Mouse (Mus musculus) left cerebral cortex, adult 8-10 months (tissue): Measurements from ENCODE around the gene Slc12a3. TPM values are rescaled to one million over a fixed set of nuclear protein-coding genes. Genes with fewer than 3 reads are reported as not detected.

Experiments
- DNase-seq, 2 experiments: peaks; one replicate each; pipeline ENCODE4 v3.0.0; 2022; ENCODE audit warnings: low spot score in 2 of 2
- total RNA-seq, 4 experiments: library from RNA; stranded (reverse); gene quantifications; 2 replicates each; pipeline ENCODE4 v1.2.4; 2022

Gene Slc12a3
- under 1 TPM; 0.20 to 0.57 (median 0.48) TPM for total RNA-seq

DNA sequence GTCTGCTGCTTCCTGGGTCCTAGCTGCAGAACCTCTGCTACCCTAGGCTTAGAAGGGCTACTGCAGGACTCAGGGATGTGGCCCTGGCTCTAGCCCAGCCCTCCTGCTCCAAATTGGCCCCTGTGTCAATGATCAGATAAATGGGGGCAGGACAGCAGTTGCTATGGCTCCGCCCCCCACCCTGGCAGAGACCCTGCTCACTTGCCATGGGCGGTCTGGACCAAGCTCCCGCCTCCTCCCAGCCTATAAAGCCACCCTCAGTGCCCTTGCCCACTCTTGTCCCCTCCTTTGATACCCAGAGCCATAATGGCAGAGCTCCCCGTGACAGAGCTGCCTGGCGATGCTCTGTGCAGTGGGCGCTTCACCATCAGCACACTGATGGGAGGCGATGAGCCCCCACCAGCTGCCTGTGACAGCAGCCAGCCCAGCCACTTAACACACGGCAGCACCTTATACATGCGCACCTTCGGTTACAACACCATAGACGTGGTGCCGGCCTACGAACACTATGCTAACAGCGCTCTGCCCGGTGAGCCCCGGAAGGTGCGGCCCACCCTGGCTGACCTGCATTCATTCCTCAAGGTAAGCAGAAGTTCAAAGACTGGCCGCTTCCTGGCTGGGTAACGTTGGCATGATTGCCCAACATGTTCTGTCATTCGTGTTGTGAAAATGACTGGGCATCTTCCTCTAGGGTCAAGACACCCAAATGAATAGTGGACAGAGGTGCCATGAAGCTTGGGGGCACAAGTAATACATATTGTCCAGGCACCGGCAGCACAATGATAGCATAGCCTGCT, at the start of gene Slc12a3:
Gene Slc12a3 (plus strand): TSS at position 270 of the 797 bp plus-strand sequence.
- DNase-seq = no peak

DNA sequence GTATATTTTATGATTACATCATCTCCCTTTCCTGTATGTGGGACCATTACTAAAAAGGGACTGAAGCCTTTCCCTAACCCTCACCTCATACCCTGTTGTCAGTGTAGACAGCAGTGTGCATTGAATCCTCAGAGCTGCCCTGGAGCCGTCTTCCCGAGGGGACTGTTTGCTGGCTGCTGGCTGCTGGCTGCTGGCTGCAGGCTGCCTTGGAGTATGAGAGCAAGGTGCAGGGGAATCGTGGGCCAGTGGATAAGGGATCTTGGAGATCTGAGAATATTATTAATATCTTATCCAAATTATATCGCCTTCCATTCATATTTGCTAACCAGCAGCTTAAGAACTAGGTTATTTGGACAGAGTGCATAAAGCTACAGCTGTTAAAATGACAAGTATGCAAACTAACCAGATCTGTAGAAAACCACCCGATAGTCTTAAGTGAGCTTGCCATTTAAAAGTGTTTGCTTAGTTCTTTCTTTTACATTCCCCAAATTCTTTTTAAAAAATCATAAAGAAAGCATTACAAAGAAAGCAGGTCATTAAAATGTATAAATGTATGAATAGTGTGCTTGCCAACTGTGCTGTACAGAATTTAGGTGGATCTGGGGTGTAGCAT, 48.9 kb upstream of the Slc12a3 start:
- DNase-seq = no peak

DNA sequence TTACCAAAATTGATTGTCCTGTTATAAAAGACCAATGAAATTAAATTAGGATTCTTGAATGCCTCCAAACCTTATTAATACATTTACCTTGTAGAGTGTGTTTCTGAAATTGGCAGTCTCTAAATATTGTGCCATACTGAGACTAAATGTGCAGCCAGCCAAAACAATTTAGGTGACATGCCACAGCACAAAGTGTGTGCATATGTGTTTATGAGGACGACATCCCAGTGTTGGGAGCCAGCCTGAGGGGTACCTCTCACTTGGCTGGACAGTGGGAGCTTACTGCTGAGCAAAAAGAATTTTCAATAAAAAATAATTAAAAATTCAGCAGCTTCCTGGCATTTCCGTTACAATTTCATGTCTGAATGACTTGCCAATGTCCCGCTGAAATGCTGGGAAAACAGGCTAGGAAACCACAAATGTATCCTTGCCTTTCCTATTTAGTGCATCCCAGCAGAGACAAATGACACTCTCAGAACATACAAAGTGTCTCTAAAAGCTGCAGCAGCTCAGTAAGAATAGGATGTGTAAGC, 46.5 kb upstream of the Slc12a3 start:
- DNase-seq = no peak

DNA sequence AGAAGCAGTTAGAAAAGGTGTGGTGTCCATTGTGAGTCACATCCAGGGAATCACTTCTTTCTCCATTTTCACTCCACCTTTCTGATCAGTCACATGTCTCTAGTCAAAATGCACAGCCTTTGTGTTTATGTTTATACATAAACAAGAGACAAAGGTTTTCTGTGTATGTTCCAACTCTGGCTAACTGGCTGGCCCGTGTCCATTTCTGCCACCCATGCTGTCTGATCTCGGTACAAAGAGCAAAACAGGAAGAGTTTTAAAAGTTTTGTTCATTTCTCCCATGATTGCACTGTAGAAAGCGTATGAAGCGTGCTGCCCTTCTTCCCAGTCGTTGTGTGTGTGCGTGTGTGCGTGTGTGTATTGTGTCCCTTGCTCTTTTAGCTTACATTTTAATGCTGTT, 44.8 kb upstream of the Slc12a3 start:
- DNase-seq = no peak

DNA sequence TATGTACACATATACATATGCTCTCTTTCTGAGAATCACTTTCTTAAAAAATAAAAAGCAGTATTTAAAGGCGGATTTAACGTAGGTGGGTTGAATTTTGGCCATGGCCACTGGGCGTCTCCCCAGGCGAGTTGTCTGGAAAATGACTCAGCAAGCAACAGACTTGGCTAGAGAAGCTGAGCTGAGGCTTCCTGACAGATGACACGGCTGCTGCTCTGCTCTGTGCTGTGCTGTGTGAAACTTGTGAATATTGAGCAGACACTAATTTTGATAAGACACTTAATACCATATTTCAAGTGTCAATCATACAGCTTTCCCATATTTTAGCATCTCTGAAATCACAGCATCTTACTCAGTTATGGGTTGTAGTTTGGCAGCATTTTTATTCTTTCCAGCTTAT, 38.4 kb upstream of the Slc12a3 start:
- DNase-seq = peak in 1 of 2 experiments; percentile 40

DNA sequence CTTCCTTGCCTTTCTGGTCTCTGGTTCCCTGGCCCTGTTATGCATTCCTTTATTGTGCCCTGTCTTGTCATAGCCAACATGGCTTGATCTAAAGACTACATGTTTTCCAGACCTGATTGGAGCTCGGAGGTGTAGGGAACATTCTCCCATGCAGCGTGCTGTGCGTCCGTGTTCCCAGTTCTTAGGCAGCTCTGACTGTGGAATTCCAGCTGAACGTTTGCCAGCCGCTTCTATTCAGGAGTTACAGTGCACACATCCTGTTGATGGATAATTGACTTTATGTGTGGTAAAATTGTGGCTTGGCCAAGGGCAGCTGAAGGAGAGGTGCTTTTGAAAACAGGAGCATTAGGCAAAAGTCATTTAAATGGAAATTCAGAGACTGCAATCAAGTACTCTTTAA, 36.9 kb upstream of the Slc12a3 start:
- no peak for DNase-seq

DNA sequence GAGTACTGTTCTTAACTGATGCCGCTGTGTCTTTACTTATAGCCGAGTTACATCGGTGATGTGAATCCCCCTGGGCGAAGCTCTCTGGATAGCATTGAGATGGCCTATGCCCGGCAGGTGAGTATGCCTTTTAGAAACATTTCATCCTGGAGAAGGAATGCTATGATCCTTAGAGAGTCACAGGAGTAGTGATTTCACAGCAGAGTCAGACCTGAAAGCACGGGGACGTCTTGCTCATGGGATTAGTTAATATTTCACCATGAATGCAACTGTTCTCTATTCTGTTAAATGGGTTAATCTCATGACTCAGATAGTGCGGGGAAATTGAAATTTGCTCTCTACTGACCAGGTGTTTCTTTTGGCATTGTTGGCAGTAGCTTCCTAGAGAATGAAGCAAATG, 36.4 kb upstream of the Slc12a3 start:
- no peak for DNase-seq

DNA sequence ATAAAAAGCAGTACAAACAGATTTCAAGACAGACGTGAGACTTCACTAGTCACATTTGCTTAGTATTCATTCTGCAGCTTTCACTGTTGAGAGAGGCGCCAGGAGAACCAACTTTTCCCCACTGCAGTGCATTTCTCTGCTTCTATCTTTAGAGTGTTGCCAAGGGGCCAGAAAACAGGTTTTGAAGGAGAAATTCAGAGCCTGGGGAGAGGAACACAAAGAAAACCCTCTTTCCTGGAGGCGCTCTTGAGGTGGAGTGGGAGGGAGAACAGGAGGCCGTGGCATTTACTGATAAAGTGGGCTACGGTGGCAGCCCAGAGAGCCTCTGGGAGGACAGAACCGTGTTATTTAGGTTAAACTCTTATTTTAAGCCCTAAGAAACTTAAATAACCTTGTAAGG, 33.3 kb upstream of the Slc12a3 start:
- no peak for DNase-seq

DNA sequence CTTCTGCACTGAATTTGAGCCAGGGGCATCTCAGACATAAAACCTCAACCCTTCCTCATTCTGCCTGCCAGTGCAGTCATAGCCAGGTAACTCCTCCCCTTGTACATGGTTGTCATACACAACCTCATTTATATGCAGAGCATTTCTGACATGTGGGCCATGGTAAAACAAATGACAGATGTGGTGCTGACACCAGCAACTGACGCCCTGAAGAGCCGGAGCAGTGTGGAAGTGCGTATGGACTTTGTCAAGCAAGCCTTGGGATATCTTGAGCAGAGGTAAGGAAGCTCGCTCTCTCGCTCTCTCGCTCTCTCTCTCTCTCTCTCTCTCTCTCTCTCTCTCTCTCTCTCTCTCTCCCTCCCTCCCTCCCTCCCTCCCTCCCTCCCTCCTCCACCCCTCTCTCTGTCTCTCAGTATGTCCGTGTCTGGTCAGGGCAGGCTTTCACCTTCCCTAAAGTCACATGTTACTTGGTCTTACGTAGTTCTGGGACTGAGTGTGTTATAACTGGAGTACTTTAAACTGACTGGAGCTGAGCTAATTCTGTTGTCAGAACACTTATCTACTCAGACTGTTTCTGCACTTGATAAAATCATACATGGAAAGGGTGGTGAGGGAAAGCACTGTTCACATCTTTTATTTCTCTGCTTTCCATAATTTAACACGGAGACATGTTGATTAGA, 32.5 kb upstream of the Slc12a3 start:
- no peak for DNase-seq

DNA sequence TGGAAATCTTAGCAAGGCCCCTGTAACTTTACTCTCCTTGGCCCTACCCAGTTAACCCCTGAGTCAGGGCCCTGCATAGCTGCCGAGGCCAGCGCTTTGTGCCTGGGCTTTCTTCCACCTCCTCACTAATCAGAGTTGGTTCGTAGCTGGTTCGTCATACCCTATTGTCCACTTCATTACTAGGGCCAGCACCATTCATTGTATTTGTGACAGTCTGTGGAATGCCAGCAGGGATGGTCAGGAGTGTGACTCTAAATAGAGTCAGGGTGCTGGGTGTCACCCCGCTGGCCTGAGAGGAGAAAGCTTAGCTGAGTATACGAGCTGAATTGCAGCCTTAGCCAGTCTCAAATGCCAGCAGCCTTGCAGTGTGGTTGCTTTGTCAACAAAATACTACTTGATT, 31.9 kb upstream of the Slc12a3 start:
- DNase-seq = no peak

DNA sequence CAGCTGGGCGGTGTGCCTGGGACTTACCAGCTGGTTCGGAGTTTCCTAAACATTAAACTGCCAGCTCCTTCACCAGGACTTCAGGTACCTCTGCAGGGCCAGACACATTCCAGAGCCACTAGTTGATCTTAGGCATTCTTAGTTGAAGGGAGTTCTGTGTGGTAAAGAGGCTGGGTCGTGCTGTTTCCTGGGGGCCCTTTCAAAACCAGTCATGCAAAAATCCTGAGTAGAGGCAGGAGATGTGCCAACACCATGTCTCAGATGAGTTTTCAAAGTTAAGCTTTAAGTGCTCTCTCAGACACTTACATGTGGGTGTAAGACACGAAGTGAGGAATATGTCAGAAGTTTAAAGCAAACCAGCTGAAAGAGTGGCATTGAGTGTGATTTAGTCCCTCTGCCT, 28.2 kb upstream of the Slc12a3 start:
- no peak for DNase-seq

DNA sequence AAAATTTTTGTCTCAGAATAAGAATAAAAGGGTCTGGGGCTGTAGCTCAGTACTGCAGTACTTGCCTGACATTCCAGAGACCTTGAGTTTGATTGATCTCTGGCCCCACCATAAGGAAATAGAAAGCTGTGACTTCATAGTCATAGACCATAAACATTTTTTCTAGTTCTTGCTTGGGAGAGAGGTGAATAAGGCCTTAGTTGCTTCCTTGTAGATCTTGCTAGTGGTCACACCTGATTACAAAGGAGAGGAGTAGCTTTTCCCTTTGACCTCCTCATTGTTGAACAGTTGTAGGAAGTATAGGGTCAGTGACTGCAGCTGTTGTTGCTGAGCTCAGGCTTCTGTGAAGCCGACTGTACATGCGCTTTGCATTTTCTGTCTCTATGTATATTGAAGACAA, 24.6 kb upstream of the Slc12a3 start:
- no peak for DNase-seq

DNA sequence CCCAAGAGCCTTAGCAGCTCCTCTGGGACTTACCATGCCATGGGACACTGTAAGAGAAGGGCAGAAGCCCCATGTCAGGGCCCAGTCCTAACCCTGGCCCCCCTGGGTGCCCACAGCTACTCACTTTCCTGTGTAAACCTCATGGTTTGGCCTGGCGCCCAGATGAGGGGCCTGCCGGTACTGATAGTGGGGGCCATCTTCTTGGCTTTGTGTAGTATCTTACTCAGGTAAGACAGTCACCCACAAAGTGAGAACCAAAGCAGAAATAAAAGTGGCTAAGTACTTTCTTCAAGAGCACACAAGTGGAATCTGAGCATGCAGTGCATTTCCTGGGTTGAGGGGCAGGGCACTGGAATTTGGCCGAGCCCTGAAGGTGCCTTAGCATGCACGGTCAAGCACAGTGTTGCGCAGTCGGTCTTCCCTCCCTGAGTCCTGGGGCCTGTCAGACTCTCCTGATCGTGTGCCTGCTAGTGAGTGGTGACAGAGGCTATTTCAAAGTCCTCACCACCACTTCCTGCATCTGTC, 21.9 kb upstream of the Slc12a3 start:
- no peak for DNase-seq

DNA sequence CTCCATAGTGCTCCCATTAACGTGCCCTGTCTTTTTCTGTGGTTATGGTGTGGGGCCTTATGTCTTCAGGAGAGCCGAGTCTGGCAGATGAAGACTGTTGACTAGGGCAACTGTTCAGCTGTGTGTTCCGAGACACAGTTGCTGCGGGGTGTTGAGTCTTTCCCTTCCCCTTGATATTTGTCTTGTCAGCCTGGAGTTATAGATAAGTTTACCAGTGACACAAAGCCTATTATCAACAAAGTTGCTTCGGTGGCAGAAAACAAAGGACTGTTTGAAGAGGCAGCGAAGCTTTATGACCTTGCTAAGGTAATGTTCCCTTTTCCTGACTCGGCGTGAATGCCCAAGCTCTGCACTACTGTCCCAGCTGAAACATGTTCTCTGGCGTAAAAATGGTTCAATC, 21.3 kb upstream of the Slc12a3 start:
- no peak for DNase-seq

DNA sequence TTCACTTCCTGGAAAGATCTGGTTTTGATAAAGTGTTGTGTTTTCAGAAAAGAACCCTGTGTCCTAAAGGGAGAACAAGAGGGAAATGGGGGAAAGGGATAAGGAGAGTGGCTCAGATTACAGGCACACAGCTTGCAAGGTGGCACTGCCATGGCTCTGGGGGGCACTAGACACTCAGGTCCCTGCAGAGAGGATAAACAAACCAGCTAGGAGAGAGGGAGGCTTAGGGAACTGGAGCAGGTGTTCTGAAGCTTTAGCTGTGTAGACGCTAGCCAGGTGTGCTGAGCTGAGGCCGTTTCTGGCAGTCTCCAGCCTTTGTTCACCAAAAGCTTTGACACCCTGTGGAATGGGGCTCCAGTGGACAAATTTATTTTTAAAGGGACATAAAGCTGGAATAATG, 14.9 kb upstream of the Slc12a3 start:
- no peak for DNase-seq

DNA sequence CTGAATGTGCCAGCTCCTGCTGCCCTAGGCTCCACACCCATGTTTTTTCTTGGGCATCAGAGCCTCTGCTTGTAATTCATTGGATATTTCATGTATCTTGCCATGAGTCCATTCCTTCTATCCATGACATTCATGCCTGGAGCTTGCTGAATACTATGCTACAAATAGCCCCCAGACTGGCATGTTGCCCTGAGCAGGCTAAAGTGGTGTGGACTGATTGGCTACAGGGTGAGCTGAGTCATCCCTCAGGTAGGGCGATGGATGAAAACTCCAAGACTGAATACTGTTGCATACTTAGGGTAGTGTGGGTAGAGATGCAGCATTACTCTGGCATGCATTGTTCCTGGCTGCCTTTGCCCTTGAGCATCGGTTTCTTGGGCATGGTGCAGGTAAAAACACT, 11.8 kb upstream of the Slc12a3 start:
- DNase-seq = no peak

DNA sequence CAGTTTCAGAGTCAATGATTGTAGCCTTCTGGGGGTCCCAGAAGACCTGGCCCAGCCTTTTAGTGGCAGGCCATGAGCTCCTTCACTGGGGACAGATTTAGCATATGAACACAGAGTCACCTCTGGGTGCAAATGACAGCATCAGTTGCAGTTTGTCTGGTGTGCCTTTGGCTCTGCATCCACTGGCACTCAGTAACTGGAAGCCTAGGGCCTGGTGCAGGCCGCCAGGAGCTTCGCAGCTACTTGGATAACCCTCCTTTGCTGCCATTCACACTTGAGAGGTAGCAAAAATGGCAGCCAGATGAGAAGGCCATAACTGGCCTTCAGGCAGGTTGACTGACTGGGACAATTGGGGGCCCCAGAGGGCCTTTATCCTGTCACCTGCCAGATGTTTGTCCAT, 11.3 kb upstream of the Slc12a3 start:
- DNase-seq = no peak

DNA sequence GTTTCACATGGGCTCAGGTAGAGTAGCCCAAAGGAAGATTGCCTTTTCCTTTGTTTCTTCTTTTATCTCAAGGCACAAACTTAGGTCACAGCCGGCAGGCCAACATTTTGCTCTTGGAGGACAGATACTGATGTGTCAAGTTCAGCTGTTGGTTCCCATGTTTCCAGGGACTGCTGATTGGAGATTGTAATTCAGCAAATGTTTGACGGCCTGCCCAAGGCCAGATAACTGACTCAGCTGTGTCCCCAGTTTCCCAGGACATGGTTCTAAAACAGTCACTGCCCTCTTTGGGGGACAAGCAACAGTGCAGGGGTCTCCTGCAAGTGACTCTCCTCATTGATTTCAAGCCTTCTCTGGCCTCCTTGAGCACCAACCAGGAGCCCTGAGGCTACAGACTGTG, 9.0 kb upstream of the Slc12a3 start:
- no peak for DNase-seq

DNA sequence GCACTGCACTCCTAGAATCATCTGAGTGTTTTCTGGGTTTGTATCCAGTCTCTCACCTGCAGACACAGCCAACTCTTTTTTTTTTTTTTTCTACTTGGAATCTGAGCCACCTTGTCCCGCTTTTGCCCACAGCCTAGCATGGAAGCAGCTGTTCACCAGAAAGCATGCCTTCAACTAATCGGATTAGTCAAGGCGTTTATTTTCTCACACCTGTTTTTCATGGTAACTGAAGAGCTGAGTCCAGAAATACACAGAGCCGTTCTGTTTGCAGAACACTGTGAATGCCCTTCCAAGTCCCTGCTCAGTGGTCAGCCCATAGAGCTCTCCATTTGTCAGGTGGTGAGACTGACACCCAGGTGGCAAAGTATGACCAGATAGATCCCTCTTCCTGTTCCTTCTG, 6.9 kb upstream of the Slc12a3 start:
- DNase-seq = no peak

DNA sequence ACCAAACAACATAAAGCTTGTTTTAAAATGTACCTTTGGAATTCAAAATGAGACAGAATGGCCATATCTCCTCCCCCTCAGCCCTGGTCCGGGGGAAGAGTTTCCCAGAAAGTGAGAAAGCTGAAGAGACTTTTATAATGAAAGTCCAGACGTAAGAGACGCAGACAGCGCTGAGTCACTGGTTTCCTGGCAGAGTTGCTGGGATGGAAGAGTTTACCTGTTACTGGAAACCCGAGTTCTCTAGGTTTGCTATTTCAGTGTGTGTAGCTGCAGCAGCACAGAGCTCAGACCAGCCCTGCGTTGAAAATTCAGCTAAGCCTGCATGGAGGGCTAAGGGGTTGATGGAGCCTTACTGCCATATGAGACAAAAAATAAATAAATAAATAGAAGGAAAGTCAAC, 6.0 kb upstream of the Slc12a3 start:
- DNase-seq = peak in 1 of 2 experiments; percentile 45

DNA sequence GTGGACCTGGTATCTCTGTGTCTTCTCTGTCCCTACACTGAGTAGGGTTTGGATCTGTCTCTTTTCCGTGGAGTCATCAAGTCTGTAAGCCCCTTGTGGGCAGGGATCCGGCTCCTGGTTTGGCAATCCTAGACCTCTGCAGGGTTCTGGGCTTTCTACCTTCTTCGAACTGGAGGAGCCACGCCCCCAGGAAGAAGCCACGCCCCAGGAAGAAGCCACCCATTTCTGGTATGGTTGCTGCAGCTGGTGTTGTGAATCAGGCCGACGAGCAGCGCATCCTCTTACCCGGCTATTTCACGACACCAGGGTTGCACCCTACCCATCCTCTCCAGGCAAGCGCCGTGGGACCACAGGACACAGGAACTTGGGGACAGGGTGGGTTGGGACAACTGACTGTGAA, 4.9 kb upstream of the Slc12a3 start:
- no peak for DNase-seq

DNA sequence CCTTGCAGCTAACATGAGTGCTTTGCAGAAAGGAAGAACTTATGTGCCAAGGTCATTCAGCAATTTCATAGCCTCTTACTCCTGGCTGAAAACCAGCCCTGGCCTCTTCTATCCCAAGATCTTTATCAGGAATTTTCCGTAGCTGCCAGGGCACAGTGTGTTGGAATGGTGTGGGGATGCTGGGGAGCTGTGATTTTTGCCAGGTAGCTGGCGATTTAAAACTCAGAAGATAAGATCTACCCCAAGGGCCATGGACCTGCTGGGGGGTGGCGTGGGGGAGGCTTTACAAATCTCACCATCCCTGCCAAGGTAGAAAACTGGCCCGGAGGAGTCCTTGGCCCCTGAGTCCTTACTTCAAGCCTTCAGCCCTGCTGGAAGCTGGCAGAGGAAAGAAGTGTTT, 3.0 kb upstream of the Slc12a3 start:
- no peak for DNase-seq
